Mouse (Mus musculus) brain, embryonic 14.5 days (tissue): ENCODE results near the gene Pla2g2e. TPM values are rescaled to one million over a fixed set of nuclear protein-coding genes. Genes with fewer than 3 reads are reported as not detected.

Experiments used
- DNase-seq: peaks from one replicate; pipeline ENCODE4 v3.0.0-alpha.2; 2011; ENCODE audit warnings: low read depth
- CTCF ChIP-seq: fragments of 200-500 bp; IDR thresholded peaks from 2 replicates; pipeline ENCODE4 v1.5.1; 2012; ENCODE audit warnings: inconsistent platforms, mild to moderate bottlenecking, moderate library complexity, borderline replicate concordance; ENCODE audit not compliant: insufficient read depth, insufficient read length; ENCODE audit errors: extremely low read depth
- POLR2A ChIP-seq: fragments of 200-500 bp; IDR thresholded peaks from 2 replicates; pipeline ENCODE4 v1.6.1; 2012; ENCODE audit warnings: mild to moderate bottlenecking, inconsistent platforms, borderline replicate concordance; ENCODE audit not compliant: poor library complexity, insufficient read depth, insufficient read length, severe bottlenecking; ENCODE audit errors: extremely low read depth
- polyA plus RNA-seq: library from polyadenylated mRNA; depleted of rRNA; stranded (reverse); fragments of >200 nt; gene quantifications from 2 replicates; pipeline ENCODE4 v1.2.3, GENCODE M21; 2012; rRNA removed

Pla2g2e gene
- polyA plus RNA-seq = not detected in 2 replicates

GRCm38 (mm10) chr4:138877731-138878130 lies at the start of gene Pla2g2e:
Gene Pla2g2e (plus strand): TSS chr4:138877942.
- TF ChIP-seq POLR2A = no peak
- no peak for TF ChIP-seq CTCF
- DNase-seq = no peak

GRCm38 (mm10) chr4:138839806-138840205 lies 37.9 kb upstream of the Pla2g2e start:
- TF ChIP-seq CTCF (no peak), POLR2A (no peak)
- DNase-seq = no peak

GRCm38 (mm10) chr4:138840726-138841125 lies 37.0 kb upstream of the Pla2g2e start:
- TF ChIP-seq POLR2A = no peak
- no peak for TF ChIP-seq CTCF
- DNase-seq = no peak

GRCm38 (mm10) chr4:138841386-138841785 lies 36.4 kb upstream of the Pla2g2e start:
- TF ChIP-seq POLR2A (no peak), CTCF (no peak)
- DNase-seq = peak; percentile 93

GRCm38 (mm10) chr4:138851463-138851862 lies 26.3 kb upstream of the Pla2g2e start:
- no peak for TF ChIP-seq POLR2A
- TF ChIP-seq CTCF = peak; percentile 99
- DNase-seq = peak; percentile 81

- no peak for TF ChIP-seq CTCF
- no peak for TF ChIP-seq POLR2A
- DNase-seq = no peak
These were observed 24.8 kb upstream of the Pla2g2e start for GRCm38 (mm10) chr4:138852961-138853360.

GRCm38 (mm10) chr4:138855092-138855632 lies 22.6 kb upstream of the Pla2g2e start:
- no peak for DNase-seq
- TF ChIP-seq CTCF (no peak), POLR2A (no peak)

GRCm38 (mm10) chr4:138856491-138856890 lies 21.3 kb upstream of the Pla2g2e start:
- TF ChIP-seq POLR2A = no peak
- peak; percentile 91 for TF ChIP-seq CTCF
- DNase-seq = peak; percentile 86

GRCm38 (mm10) chr4:138857576-138857975 lies 20.2 kb upstream of the Pla2g2e start:
- no peak for TF ChIP-seq POLR2A
- no peak for TF ChIP-seq CTCF
- no peak for DNase-seq

GRCm38 (mm10) chr4:138858446-138858845 lies 19.3 kb upstream of the Pla2g2e start:
- peak; percentile 67 for DNase-seq
- TF ChIP-seq POLR2A (no peak), CTCF (no peak)

GRCm38 (mm10) chr4:138859245-138859644 lies 18.5 kb upstream of the Pla2g2e start:
- peak; percentile 88 for DNase-seq
- TF ChIP-seq POLR2A (no peak), CTCF (peak; percentile 68)

- no peak for TF ChIP-seq POLR2A
- peak; percentile 78 for TF ChIP-seq CTCF
These were observed 18.0 kb upstream of the Pla2g2e start for GRCm38 (mm10) chr4:138859728-138860127.

More at GRCm38 (mm10) chr4:138859728-138860127, 18.0 kb upstream of the Pla2g2e start:
- DNase-seq = peak; percentile 91
